8 mouse cellular contexts compared by ENCODE assay signal in genomic region chr11:101079746-101080145, GRCm38 (mm10). TPM values are rescaled to one million over a fixed set of nuclear protein-coding genes. Genes with fewer than 3 reads are reported as not detected.
DNase-seq lines count a peak whose midpoint lies in the region; ATAC-seq and TF ChIP-seq lines count a peak whose summit lies in the region.
"Had no signal": no experiment of that assay in that cellular context is flagged by ENCODE, and none has a peak within 500 bp of the region (broad histone marks: within the 10 kb centered on the region; RNA-seq: fewer than 3 reads in every experiment).

No protein-coding gene starts in this region.

- H3K36me3 ChIP-seq in heart, postnatal 0 days (replicated peaks; ENCODE audit: control insufficient read depth, insufficient read depth, low read length) = peaks cover 6% of the 10 kb centered on the region; the same call in 1 of the 2 replicates
- no peaks in the 10 kb centered on the region for H3K36me3 ChIP-seq in liver, embryonic 16.5 days (ENCODE audit: control insufficient read depth, insufficient read depth)

- no peak for TF ChIP-seq CTCF in heart, postnatal 0 days (IDR thresholded peaks at IDR 0.05; ENCODE audit: low read depth)

- H3K27ac ChIP-seq in heart, postnatal 0 days (ENCODE audit: low read depth) = no peak overlapping the region
- no peak overlapping the region for H3K27ac ChIP-seq in liver, embryonic 16.5 days (ENCODE audit: low read length)
- H3K27ac ChIP-seq: neural tube, embryonic 12.5 days had no signal

- no peak overlapping the region for H3K9ac ChIP-seq in heart, postnatal 0 days (replicated peaks; ENCODE audit: low read depth, low read length)
- H3K9ac ChIP-seq in liver, embryonic 16.5 days (ENCODE audit: low read depth, low read length) = no peak overlapping the region
- H3K9ac ChIP-seq: neural tube, embryonic 12.5 days had no signal

- H3K27me3 ChIP-seq in heart, postnatal 0 days (ENCODE audit: control insufficient read depth, insufficient read depth, low read length) = peaks cover 38% of the 10 kb centered on the region
- H3K27me3 ChIP-seq in liver, embryonic 16.5 days (ENCODE audit: control insufficient read depth, insufficient read depth, low read depth, low read length) = peaks cover 43% of the 10 kb centered on the region

- H3K4me2 ChIP-seq in heart, postnatal 0 days (ENCODE audit: low read depth, low read length) = peak overlapping the region; percentile 3; the same call in 1 of the 2 replicates
- H3K4me2 ChIP-seq in liver, embryonic 16.5 days (ENCODE audit: low read depth, low read length) = 0 out of 2 replicates have a peak overlapping the region, but pooled peaks have one; percentile 2
- H3K4me2 ChIP-seq: neural tube, embryonic 12.5 days had no signal

- no peak for ATAC-seq in heart, postnatal 0 days (ENCODE audit: insufficient read depth, low read depth)
- peak; percentile 1 to 6; a peak in 1 of 4 replicates for ATAC-seq in hematopoietic stem cell, adult 5-6 weeks (replicated peaks in 1 of 2; ENCODE audit: insufficient read depth in 1 of 2, low FRiP score in 2 of 2, low TSS enrichment in 1 of 2, low read depth in 1 of 2, poor library complexity in 2 of 2, severe bottlenecking in 2 of 2)
- ATAC-seq in liver, embryonic 16.5 days (ENCODE audit: low read depth) = no peak

- DNase-seq in heart, postnatal 0 days (ENCODE audit: low spot score) = no peak
- DNase-seq in heart, adult 9 months (ENCODE audit: low spot score in 2 of 2) = no peak
- peak; percentile 44 for DNase-seq in T-cell, adult 2 months (ENCODE audit: low spot score)
- DNase-seq in layer of hippocampus, adult 9-10 months (ENCODE audit: low spot score) = no peak
- DNase-seq in cerebellum, postnatal 4 days (ENCODE audit: low spot score in 2 of 2) = no peak

- TF ChIP-seq EP300 in heart, postnatal 0 days (IDR thresholded peaks at IDR 0.05; ENCODE audit: low read depth) = no peak

- peaks cover 9% of the 10 kb centered on the region; the same call in 1 of the 2 replicates for H3K4me1 ChIP-seq in heart, postnatal 0 days (ENCODE audit: control insufficient read depth, insufficient read depth)
- H3K4me1 ChIP-seq in liver, embryonic 16.5 days (ENCODE audit: control insufficient read depth, low read depth, low read length) = peaks cover 27% of the 10 kb centered on the region

- H3K9me3 ChIP-seq in heart, postnatal 0 days (replicated peaks; ENCODE audit: control insufficient read depth, low read length) = no peaks in the 10 kb centered on the region
- no peaks in the 10 kb centered on the region for H3K9me3 ChIP-seq in liver, embryonic 16.5 days (replicated peaks; ENCODE audit: control insufficient read depth, low read length)
- H3K9me3 ChIP-seq: neural tube, embryonic 12.5 days had no signal

- H3K4me3 ChIP-seq in heart, postnatal 0 days (ENCODE audit: low read depth, low read length) = peak overlapping the region; percentile 19
- H3K4me3 ChIP-seq in liver, embryonic 16.5 days (ENCODE audit: low read depth, low read length) = 0 out of 2 replicates have a peak overlapping the region, but pooled peaks have one; percentile 3
- H3K4me3 ChIP-seq: neural tube, embryonic 12.5 days had no signal

- WGBS in heart, postnatal 0 days = 6% methylated on average over 27 of the region's 27 CpGs
- 6% methylated on average over 27 of the region's 27 CpGs for WGBS in liver, embryonic 16.5 days (ENCODE audit: insufficient replicate concordance)

RNA-seq across cellular contexts. Expression of gene Hsd17b1, which starts 1.5 kb away (rescaled TPM):
- total RNA-seq in heart, postnatal 0 days (2014; rRNA removed; ENCODE audit: low replicate concordance) = not detected in 2 replicates
- 0.08 TPM in 1 of 2 replicates, not detected in the other for polyA plus RNA-seq in heart, postnatal 0 days (2015; fragmentation: Nextera tagmentation; extraction: Ambion mirVana)
- total RNA-seq in hematopoietic stem cell, adult 5-6 weeks (2017) = not detected in 2 replicates
- polyA plus RNA-seq in liver, embryonic 16.5 days (2015; fragmentation: Nextera tagmentation; extraction: Ambion mirVana) = 0.28 and 0.30 TPM in 2 replicates

RNA-seq across cellular contexts. Expression of gene Coasy, which starts 2.6 kb away (rescaled TPM):
- 44.6 and 64.1 TPM in 2 replicates for total RNA-seq in heart, postnatal 0 days (2014; rRNA removed; ENCODE audit: low replicate concordance)
- polyA plus RNA-seq in heart, postnatal 0 days (2015; fragmentation: Nextera tagmentation; extraction: Ambion mirVana) = 26.8 and 26.9 TPM in 2 replicates
- total RNA-seq in hematopoietic stem cell, adult 5-6 weeks (2017) = 20.0 and 21.7 TPM in 2 replicates
- 20.1 and 20.5 TPM in 2 replicates for polyA plus RNA-seq in liver, embryonic 16.5 days (2015; fragmentation: Nextera tagmentation; extraction: Ambion mirVana)

RNA-seq across cellular contexts. Expression of gene Mlx, which starts 7.3 kb away (rescaled TPM):
- 21.8 and 46.6 TPM in 2 replicates for total RNA-seq in heart, postnatal 0 days (2014; rRNA removed; ENCODE audit: low replicate concordance)
- polyA plus RNA-seq in heart, postnatal 0 days (2015; fragmentation: Nextera tagmentation; extraction: Ambion mirVana) = 26.7 and 29.0 TPM in 2 replicates
- 36.5 and 57.0 TPM in 2 replicates for total RNA-seq in hematopoietic stem cell, adult 5-6 weeks (2017)
- 23.8 and 24.5 TPM in 2 replicates for polyA plus RNA-seq in liver, embryonic 16.5 days (2015; fragmentation: Nextera tagmentation; extraction: Ambion mirVana)

RNA-seq across cellular contexts. Expression of gene Naglu, which starts 9.9 kb away (rescaled TPM):
- total RNA-seq in heart, postnatal 0 days (2014; rRNA removed; ENCODE audit: low replicate concordance) = 15.8 and 20.2 TPM in 2 replicates
- polyA plus RNA-seq in heart, postnatal 0 days (2015; fragmentation: Nextera tagmentation; extraction: Ambion mirVana) = 10.3 and 12.0 TPM in 2 replicates
- total RNA-seq in hematopoietic stem cell, adult 5-6 weeks (2017) = 16.4 and 20.6 TPM in 2 replicates
- polyA plus RNA-seq in liver, embryonic 16.5 days (2015; fragmentation: Nextera tagmentation; extraction: Ambion mirVana) = 7.1 and 7.2 TPM in 2 replicates

RNA-seq across cellular contexts. Expression of gene Psmc3ip, which starts 15.5 kb away (rescaled TPM):
- 1.2 and 7.3 TPM in 2 replicates for total RNA-seq in heart, postnatal 0 days (2014; rRNA removed; ENCODE audit: low replicate concordance)
- 10.3 and 12.0 TPM in 2 replicates for polyA plus RNA-seq in heart, postnatal 0 days (2015; fragmentation: Nextera tagmentation; extraction: Ambion mirVana)
- total RNA-seq in hematopoietic stem cell, adult 5-6 weeks (2017) = 34.5 and 60.5 TPM in 2 replicates
- 11.7 and 11.8 TPM in 2 replicates for polyA plus RNA-seq in liver, embryonic 16.5 days (2015; fragmentation: Nextera tagmentation; extraction: Ambion mirVana)

Comparison
In these comparisons a context has a peak if more than half of its experiments do, and no peak if none do; other contexts are left out.
1. ATAC-seq: peak in hematopoietic stem cell, adult 5-6 weeks (2 of 2); none in heart, postnatal 0 days (single experiment) and liver, embryonic 16.5 days (single experiment).